Mouse (Mus musculus) urinary bladder, postnatal 14 days (tissue): ENCODE results near the gene Ormdl2.

Experiments used
- DNase-seq: peaks from one replicate; pipeline ENCODE4 v3.0.0; 2021; ENCODE audit warnings: low spot score

The Ormdl2 gene

GRCm38 (mm10) chr10:128803771-128804270, 17.6 kb downstream of the Ormdl2 start, which contains the start of gene Dnajc14:
Dnajc14 (plus strand) TSS chr10:128804062.
- DNase-seq: peak; percentile 70

GRCm38 (mm10) chr10:128803361-128803760, 18.1 kb downstream of the Ormdl2 start:
- DNase-seq: no peak

GRCm38 (mm10) chr10:128802956-128803355, 18.5 kb downstream of the Ormdl2 start:
- no peak for DNase-seq

- no peak for DNase-seq
Measured at GRCm38 (mm10) chr10:128801981-128802495, 19.4 kb downstream of the Ormdl2 start.

GRCm38 (mm10) chr10:128798676-128799075, 22.8 kb downstream of the Ormdl2 start:
- DNase-seq: no peak

- no peak for DNase-seq
Measured at GRCm38 (mm10) chr10:128795581-128795980, 25.9 kb downstream of the Ormdl2 start.

- no peak for DNase-seq
Measured at GRCm38 (mm10) chr10:128794391-128794790, 27.1 kb downstream of the Ormdl2 start.

GRCm38 (mm10) chr10:128793258-128793657, 28.2 kb downstream of the Ormdl2 start:
- no peak for DNase-seq

- DNase-seq: no peak
Measured at GRCm38 (mm10) chr10:128792041-128792440, 29.4 kb downstream of the Ormdl2 start.

GRCm38 (mm10) chr10:128790398-128791124, 30.9 kb downstream of the Ormdl2 start, which contains the start of gene Mmp19:
Mmp19 (plus strand) TSS chr10:128790910.
- peak; percentile 38 for DNase-seq

- no peak for DNase-seq
Measured at GRCm38 (mm10) chr10:128780200-128780599, 41.2 kb downstream of the Ormdl2 start.

GRCm38 (mm10) chr10:128779011-128779795, 42.2 kb downstream of the Ormdl2 start:
- DNase-seq: peak; percentile 88

GRCm38 (mm10) chr10:128778441-128778840, 43.0 kb downstream of the Ormdl2 start:
- no peak for DNase-seq

- DNase-seq: no peak
Measured at GRCm38 (mm10) chr10:128773685-128774084, 47.8 kb downstream of the Ormdl2 start.

GRCm38 (mm10) chr10:128772895-128773294, 48.5 kb downstream of the Ormdl2 start:
- no peak for DNase-seq
